Mouse (Mus musculus): Measurements from ENCODE around the gene Gm4070. TPM values are rescaled to one million over a fixed set of nuclear protein-coding genes. Genes with fewer than 3 reads are reported as not detected.

Gm4070 gene
- polyA plus RNA-seq (2012; rRNA removed): 0.01 and 0.08 TPM in 2 replicates

DNA sequence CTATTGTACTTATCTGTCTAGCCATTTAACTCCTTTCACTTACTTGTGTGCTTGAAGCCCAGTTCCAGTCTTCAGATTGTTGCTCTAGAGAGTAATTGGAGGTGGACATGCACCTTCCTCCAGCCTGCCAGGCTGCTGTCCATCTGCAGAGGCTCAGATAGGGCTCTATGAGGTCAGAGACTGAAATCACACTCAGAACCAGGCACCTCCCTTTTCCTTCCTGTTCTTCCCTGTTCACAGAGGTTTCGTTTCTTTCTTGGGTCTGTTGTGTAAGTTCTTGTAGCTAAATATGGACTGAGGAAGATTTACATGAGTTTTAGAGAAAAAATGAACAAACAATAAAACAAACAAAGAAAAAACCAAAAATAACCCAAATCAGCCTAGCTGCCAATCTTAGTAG lies at the start of gene Gm4070:
Gm4070 (minus strand) TSS at position 156 of the 400 bp plus-strand sequence.

Other genes with a start within 250 kb of the Gm4070 start
- 151 and 190 TPM in 2 replicates for gene Ilk, start 217.4 kb downstream of the Gm4070 start, polyA plus RNA-seq (2012; rRNA removed)
- 23.4 and 36.6 TPM in 2 replicates for gene Rrp8, start 216.6 kb downstream of the Gm4070 start, polyA plus RNA-seq (2012; rRNA removed)
- 264 and 287 TPM in 2 replicates for gene Taf10, start 209.6 kb downstream of the Gm4070 start, polyA plus RNA-seq (2012; rRNA removed)
- gene Tpp1, start 201.7 kb downstream of the Gm4070 start, polyA plus RNA-seq (2012; rRNA removed): 43.7 and 47.7 TPM in 2 replicates
- 28.6 and 40.1 TPM in 2 replicates for gene Dchs1, start 166.3 kb downstream of the Gm4070 start, polyA plus RNA-seq (2012; rRNA removed)
- gene Mrpl17, start 142.9 kb downstream of the Gm4070 start, polyA plus RNA-seq (2012; rRNA removed): 221 and 236 TPM in 2 replicates